Mouse (Mus musculus) urinary bladder, postnatal 14 days (tissue): ENCODE results near the gene Stard7.
"Not testable (repeated sequence)": the region's sequence is repeated elsewhere in the genome, so short reads cannot be mapped to it uniquely, and the experiment has no call there.

Experiments used
- DNase-seq: peaks from one replicate; pipeline ENCODE4 v3.0.0; 2021; ENCODE audit warnings: low spot score

Gene Stard7

DNA sequence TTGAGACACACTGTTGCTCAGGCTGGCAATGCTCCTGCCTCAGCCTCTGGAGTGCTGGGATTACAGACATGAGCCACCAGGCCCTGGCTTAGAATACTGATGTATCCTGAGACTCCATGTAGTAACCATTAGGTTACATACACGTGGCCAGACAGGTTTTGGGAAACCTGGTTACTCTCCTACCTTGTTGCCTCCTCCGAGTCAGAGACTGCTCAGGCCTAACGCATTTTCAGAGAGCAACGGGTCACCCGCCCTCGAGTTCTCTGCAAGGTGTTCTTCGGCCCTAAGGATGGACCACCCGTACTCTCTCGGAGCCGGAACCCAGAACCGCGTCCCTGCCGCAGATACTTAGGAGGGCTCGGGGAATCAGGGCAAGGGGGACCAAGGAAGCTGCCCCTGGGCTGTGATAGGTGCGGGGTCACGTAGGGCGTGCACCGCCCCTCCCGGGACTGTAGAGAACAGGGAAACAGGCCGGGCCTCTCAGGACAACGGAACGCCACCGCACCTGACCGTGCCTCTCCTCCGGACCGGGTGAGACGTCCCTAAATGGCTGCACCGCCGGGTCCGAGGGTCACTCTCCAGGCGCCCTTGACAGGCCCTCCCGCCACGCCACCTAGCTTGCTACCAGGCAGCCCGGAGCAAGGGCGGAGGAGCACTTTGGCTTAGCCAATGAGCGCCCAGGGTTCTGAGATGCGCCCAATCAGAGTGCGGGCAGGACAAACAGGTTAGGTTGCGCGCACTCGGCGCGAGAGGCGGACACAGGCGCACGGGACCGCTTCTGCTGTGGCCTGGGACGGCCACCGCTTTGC lies at the start of gene Stard7:
Stard7 (plus strand) TSS at position 728 of the 809 bp plus-strand sequence.
- peak; percentile 96 for DNase-seq

DNA sequence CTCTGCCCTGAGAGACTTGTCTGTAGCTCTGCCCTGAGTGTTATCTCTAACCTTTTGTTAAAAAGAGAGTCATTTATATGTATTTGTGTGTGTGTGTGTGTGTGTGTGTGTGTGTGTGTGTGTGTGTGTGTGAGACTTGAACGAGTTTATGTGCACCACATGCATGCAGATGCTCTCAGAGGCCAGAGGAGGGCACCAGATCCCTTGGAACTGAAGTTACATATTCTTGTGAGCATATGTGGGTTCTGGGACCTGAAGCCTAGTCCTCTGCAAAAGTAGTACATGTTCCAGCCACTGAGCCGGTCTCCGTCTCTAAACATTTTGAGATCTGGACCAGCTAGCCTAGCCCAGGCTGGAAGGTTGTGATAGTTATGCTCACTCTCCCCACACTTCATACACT lies 44.8 kb upstream of the Stard7 start:
- DNase-seq = no peak

DNA sequence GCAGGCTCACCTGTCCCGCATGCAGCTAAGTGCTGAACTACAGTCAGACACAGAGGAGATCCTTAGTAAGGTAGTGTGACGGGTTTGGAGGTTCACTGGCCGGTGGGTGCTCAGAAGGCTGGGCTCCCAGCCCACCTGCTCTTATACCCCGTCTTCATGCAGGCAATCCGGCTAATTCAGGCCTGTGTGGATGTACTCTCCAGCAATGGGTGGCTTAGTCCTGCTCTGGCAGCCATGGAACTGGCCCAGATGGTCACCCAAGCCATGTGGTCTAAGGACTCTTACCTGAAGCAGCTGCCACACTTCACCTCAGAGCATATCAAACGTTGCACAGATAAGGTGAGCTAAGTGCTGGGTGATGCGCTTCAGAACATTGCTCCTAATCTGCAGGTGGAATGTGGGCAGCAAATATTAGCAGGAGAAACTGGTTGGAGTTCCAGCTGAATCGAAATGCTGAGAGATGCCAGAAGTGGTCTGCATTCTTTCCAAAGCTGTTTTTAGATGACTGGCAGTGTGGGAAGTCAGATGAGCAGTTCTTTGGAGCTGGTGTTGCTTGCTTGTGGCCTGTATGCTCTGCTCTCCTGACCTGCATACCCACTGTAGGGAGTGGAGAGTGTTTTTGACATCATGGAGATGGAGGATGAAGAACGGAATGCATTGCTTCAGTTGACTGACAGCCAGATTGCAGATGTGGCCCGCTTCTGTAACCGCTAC lies 32.0 kb upstream of the Stard7 start:
- no peak for DNase-seq

DNA sequence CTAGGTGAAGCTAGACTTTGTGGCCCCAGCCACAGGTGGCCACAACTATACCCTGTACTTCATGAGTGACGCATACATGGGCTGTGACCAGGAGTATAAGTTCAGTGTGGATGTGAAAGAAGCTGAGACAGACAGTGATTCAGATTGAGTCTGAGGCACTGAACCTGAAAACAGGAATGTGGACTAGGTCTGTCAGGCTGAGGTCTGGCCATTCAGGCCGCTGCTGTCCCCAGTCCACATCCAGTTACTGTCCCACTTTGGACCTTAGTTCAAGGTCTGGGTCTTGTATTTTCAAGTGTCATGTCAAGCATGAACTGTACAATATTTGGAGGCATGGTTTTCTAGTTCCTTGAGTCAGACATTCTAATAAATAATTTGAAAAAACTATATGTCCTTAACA lies 30.0 kb upstream of the Stard7 start:
- no peak for DNase-seq

DNA sequence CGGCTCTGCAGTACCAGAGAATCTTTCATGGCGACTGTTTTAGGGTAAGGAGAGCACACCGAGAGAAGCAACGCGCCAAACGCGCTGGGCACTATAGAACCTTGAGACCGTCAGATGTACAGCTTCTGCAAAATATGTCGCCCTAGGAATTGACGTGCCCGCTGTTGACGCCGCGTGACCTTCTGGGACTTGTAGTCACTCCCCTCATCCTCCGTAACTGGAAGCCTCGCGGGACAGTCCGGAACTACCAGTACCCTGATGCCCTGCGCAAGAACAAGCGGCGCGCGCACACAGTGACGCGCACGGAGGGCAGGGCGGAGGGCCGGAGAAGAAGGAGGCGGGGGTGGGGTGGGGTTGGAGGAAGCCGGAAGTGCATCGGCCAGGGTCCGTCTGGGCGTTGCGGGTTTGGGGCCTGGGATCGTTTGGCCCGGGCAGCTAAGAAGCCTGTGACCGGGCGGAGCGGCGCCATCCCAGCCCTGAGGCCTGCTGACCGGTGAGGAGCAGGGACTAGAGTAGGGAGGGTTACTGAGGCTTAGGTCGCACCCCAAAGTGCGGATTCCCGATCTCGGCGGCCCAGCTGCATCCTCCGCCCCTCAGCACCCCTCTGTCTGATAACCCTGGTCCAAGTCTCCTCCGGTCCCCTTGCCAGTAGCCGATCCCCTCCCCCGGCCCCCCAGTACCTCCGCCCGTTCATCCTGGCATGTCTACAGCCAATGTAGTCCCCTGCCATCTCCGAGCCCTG lies 22.3 kb upstream of the Stard7 start, which contains the start of the genes Ciao1 and Tmem127:
Ciao1 (minus strand) TSS at position 225 of the 742 bp plus-strand sequence.
Tmem127 (plus strand) TSS at position 317 of the 742 bp plus-strand sequence.
- peak; percentile 98 for DNase-seq

DNA sequence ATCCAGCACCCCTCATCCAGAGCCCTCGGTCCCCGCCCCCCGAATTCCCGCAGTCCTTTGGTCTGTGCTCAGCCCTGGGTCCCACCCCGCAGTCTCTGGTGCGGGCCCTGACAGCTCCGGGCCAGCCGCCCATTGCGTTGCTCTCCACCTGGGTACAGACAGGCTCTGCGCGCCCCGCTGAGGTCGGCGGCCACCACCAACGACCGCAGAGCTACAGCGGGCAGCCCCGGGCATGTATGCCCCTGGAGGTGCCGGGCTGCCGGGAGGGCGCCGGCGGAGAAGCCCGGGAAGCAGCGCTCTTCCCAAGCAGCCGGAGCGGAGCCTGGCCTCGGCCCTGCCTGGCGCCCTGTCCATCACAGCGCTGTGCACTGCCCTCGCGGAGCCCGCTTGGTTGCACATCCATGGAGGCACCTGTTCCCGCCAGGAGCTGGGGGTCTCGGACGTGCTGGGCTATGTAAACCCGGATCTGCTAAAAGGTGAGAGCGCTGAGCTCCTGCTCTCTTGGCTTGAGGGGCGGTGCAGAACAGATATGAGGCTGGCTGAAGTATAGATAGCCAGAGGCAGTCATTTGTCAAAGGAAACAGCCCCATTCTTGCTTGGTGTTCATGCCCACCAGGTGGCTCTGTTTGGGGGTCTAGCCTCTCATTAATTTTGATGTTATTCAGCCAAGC lies 21.5 kb upstream of the Stard7 start:
- DNase-seq = peak; percentile 38

DNA sequence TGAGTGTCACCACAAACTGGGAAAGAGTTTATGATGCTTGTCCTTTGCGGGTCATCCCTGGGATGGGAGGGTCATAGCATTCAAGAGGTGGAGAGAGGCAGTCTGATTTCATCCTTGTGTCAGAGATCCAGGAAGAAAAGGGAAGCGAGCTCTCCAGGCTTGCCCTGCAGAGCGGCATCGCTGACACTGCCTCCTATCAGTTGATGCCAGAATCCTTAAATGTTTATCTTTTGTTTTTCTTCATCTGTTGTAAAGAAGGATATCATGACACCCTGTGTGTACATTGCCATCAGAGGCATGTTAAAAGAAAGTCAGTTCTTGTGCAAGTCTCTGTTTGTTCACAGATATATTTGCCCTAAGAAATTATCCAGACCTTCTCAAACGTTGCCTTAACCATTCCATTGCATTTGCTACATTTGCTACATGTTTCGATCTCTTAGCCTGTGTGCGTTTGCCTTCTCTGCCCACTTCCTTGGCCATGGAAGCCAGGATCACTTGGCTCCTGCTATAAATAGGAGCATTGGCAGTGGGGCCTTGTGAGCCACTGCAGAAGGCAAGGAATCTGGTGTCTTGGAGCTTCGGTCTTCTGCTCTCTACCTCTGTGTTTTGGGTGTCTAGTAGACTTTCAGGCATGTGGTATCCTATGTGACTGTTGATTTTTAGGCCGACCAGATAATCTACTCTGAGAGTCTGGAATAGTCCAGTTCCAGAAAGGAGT lies 19.6 kb upstream of the Stard7 start:
- DNase-seq = no peak

DNA sequence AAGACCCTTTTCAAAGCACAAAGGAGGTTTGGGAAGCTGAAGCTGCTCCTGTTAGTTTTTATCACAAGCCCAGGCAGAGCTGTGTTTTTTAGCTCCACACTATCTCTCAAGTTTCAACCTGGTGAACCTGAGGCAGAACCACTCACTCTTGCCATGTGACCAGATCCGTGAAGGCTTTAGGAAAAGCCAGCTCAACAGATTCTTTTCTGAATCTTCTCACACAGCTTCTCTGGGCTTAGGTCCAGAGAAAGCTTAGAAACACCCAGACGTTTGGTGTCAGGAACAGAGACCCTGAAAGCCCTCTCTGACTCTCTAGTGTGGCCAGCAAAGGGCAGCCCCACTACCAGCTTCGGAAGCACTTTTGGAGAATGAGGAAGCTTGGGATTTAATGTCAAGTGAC lies 18.6 kb upstream of the Stard7 start:
- no peak for DNase-seq

DNA sequence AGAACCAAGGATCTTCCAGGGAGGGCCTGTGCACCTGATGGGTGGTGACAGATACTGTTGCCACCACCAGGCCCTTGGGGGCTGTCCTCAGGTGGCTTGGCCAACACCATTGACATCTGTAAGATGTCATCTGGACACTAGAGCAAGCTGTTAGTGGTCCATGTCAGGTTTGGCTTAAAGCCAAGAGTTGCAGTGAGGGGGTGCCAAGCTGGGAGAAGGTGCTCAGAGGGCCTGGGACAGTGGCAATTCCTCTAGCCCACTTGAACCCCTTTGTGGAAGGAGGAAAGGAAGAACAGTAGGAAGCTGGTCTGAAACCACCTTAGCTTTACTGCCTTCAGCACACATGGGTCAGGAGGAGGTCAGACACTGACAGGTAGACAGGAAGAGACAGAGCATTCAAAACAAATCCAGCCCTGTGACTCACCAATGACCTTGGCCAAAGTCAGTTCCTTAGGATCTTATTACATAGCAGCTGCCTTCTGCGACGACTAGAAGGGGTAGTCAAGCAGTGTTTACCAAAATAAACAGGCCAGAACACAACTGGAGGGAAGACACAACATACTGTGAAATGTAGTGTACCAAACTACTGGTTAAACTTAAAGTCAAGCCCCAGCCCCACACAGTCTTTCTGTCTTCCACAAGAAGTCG lies 18.0 kb upstream of the Stard7 start:
- DNase-seq = peak; percentile 8

DNA sequence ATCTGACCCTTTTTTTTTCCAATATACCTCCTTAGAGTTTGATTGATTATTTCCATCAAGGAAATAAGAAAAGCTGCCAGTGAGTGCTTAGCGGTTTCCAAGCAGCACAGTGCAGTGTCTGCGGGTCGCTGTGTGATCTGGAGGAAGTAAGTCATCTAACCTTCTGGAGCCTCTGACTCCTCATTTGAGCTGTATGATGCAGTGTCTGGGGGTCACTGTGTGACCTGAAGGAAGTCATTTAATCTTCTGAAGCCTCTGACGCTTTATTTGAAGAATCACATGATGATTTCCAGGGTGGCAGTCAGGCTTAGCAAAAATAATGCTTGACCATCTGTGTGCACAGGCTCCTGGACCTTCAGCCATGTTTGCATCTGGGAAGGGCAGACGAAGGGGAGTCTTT lies 17.2 kb upstream of the Stard7 start:
- no peak for DNase-seq

DNA sequence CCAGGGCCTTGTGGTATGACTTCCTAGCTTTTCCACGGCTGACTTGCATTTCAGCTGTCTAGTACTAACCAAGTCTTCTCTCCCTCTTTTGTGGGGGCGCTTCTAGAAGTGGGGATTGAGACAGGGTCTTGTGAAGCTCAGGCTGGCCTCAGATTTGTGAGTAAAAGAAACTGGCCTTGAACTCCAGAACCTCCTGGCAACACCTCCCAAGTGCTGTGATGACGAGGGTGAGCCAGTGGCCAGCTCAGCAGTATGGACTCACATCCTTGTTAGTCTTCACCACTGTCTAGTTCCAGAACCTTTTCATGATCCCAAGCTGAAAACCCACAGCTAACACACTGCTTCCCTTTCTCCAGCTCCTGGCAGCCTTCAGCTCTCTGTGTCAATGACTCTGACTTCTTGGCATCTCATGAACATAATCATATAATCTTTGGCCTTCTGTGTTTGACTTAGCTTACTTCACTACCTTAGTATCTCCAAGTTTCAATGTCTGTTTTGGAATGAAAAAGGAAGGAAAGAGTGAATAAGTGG lies 15.3 kb upstream of the Stard7 start:
- no peak for DNase-seq

DNA sequence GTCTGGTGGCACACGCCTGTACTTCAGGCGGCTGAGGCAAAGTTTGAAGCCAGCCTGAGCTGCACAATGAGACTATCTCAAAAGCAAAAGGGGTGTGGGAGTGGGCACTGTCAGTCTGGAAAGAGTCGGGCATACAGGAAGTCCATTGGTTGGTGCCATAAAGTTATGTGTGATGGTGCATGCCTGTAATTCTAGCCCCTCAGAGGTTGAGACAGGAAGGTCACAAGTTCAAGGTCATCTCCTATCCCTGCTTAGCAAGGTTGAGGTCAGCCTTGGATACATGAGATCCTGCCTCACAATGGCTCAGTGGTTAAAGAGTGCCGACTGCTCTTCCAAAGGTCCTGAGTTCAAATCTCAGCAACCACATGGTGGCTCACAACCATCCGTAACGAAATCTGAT lies 14.7 kb upstream of the Stard7 start:
- DNase-seq = no peak

DNA sequence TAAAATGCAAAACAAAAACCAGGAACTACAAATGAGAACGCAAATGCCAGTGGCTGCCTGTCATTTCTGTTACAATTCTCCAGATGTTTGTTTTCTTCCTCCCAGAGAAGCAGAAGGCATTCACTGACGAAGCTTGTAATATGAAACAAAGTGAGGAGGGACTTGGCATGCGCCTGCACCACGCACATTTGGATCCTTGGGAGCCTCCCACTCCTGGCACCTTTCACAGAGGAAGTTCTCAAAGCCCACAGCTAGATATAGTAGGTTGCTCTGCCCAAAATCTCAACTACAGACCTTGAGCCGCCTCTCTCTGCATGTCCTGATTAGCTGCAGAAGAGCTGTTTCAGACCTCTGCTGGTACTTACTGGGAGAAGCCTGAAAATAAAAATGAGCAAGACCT lies 10.7 kb upstream of the Stard7 start:
- DNase-seq = no peak

DNA sequence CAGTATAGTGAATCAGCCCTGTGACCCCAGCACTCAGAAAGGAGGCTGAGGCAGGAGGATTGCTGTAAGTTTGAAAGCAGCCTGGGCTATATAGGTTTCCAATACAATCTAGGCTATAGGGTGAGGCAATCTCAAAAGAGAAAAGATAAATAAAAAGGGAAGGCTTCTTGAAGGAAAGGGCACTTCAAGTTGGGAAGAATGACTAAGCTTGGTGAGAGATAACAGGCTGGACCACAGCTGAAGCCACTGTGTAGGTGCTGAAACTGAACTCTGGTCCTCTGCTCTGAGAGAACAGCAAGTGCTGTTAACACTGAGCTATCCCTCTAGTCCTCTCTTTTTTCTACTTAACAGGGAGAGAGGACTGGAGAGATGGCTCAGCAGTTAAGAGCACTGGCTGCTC lies 7.5 kb upstream of the Stard7 start:
- no peak for DNase-seq

DNA sequence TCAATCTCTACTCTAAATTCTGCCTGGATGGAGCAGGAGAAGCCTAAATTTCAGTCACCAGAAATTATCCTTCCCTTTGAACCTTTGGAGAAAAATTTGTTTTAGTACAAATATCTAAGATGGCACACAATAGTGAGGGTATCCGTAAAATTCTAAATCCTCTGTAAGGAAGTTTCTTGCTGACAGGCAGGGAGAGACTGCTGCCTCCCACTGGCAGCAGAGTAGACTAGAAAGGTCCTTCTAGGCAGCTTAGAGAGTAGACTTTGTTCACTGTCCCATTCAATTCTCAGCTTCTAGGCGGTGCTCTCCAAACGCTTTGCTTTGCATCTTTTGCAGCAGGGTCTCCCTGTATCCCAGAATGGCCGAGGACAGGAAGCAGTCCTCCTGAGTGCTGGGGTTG lies 2.2 kb upstream of the Stard7 start:
- no peak for DNase-seq

DNA sequence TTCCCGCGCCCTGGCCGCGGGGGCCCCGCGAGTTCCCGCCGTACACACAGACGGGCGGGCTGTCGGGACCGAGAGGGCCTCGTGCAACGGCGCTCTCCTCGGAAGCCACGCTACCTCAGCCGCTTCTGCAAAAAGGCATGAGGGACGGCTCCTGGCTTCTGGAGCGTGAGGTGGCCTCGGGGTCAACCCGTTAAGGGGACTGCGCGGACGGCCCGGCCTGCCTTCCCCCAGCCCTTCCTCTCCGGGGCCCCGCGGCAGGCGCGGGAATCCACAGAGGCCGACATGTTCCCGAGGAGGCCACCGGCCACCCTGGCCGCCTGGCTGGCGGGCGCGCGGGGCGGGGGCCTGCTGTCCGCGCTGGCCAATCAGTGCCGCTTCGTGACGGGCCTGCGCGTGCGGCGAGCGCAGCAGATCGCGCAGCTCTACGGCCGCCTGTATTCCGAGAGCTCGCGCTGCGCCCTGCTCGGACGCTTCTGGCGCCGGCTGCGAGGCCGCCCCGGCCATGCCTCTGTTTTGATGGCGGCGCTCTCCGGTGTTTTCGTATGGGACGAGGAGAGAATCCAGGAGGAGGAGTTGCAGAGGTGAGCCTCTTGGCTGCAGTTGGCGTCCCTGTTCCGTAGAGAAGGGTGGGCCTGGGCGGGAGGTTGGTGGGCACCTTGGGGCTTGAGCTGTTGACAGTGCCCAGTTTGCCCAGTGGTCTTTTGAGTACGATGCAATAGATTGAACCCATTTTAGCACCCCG lies 453 bp downstream of the Stard7 start:
- peak; percentile 87 for DNase-seq

DNA sequence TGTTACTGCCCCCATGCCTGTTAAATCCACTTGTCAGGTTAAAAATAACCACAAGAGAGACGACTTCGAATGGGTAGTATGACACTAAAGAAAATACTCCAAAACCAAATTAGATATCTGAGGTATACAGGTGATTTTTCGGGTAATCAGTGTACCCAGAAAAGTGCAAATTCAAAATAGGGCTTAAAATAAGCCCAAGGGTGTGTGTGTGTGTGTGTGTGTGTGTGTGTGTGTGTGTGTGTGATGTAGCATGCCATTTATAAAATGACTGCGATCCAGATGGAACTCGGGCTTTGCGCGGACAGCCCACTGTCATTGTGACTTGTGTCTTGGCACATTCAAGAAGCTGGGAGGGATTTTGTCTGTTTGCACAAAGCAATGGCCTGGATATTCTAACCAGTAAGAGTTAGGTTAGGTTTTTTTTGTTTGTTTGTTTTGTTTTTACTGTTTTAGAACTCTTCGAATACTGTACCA lies 1.1 kb downstream of the Stard7 start:
- DNase-seq = no peak

DNA sequence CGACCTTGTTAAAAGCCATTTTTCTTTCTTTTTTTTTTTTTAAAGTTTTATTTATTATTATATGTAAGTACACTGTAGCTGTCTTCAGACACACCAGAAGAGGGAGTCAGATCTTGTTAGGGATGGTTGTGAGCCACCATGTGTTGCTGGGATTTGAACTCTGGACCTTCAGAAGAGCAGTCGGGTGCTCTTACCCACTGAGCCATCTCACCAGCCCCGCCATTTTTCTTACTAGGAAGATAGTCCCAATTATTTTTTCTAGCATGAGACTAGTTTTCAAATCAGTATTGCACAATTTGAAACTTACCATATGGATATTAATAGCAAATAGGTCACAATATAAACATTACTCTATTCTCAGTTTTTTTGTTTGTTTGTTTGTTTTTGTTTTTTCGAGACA lies 2.0 kb downstream of the Stard7 start:
- DNase-seq = not testable (repeated sequence)

DNA sequence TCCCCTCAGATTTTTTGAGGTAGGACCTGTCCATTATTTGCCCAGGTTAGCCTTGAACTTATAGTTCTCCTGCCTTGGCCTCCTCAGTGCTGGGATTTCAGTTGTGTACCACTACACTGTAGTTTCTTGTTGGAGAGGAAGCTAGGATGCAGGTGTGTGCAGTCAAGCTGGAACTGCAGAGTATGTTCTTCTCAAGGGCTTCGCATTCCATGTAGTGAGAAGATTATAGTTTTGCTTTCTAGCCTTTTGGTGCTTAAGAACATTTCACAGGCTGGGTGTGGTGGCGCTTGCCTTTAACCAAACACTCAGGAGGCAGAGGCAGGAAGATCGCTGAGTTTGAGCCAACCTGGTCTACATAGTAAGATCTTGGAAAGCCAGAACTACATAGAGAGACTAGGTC lies 2.8 kb downstream of the Stard7 start:
- no peak for DNase-seq

DNA sequence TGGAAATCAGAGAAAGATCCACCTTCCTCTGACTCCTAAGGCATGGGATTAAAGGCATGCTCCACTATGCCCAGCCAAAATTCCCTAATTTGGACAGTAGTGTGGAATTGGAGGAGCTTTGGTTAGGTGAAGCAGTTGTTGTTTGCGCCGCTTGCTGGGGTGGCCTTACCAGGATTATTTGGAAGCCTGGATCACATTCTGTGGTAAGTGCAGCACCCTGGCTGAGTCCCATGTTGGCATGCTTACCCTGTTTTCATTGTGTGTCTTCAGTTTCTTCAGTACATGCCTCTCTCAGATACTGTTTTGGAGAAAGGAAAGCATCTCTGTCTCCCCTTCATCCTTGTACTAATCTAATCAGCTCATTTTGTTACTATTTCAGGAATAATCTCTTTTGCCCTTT lies 4.6 kb downstream of the Stard7 start:
- DNase-seq = no peak
